Comparison of ENCODE assay signal across 1 mouse cellular context in the genomic region with DNA sequence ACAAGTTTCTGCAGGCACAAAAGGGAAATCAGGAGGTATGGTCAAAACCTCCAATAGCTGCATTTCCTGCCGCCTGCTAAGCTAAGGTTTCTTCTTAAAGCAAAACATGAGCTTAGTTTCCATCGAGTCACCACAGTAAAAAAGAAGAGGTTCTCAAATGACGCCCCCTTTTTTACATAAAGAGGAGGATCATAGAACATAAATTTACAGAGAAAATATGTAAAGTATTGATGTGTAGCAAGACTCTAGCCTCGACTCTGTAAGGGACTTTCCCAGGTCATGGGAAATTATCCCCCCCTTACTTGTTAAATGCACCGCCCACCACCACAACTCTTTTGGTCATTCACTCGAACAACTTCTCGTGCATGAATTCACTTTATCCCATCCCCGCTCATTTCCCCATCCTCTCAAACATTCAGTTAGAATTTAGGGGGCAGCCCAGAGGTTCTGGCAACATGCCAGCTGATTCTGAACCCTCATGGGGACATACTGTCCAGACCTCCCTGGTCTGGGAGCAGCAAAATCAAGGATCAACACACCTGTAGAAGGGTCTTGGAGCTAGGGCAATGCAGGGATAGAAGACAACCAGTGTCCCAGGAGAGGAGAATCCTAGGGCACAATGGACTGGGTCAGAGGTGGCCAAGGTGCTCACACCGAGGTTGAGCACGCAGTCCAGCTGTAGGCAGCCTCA.
TF ChIP-seq lines count a peak whose summit lies in the region.

No protein-coding gene starts in this region.

TF ChIP-seq in ES-E14, 5 proteins besides CTCF, POLR2A, EP300 and RAD21:
- TF ChIP-seq HCFC1 (IDR thresholded peaks at IDR 0.05; ENCODE audit: borderline replicate concordance, insufficient read depth, low read length) (no peak), ZNF384 (IDR thresholded peaks at IDR 0.05; ENCODE audit: low read depth, low read length) (no peak), ZC3H11A (IDR thresholded peaks at IDR 0.05; ENCODE audit: borderline replicate concordance, low read depth, low read length) (no peak), CHD2 (IDR thresholded peaks at IDR 0.05; ENCODE audit: low read depth, low read length) (no peak), MAFK (IDR thresholded peaks at IDR 0.05; ENCODE audit: insufficient read depth, low read depth, low read length) (no peak)
